Mouse (Mus musculus): ENCODE measurements around the gene Paxbp1.

DNA sequence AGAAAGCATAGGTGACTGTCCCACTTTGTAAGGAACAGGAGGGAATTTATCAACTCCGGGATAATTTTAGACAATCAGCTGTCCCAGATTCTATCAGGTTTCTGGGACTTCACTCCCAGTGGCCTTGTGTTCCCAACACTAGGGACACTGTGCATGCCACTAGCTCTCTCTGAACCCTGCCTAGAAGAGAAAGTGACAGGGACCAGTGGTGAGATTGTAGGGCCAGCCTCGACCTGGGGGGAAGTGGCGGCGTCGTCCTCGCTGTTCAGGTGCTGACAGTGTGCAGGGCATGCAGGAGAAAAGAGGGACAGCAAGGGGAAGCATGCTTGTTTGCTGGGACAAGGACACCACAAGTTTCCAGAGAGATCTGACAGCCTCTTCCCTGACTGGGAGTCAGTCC, 13.4 kb upstream of the Paxbp1 start:
- TF ChIP-seq POLR2A (IDR thresholded peaks at IDR 0.05; ENCODE audit: borderline replicate concordance, control insufficient read depth, low read depth, low read length) (no peak), CTCF (IDR thresholded peaks at IDR 0.05; ENCODE audit: control insufficient read depth, insufficient read depth, low read length) (no peak)
